Mouse (Mus musculus) left cerebral cortex, postnatal 36 days (tissue): ENCODE results near the gene Ppp1r16b. TPM values are rescaled to one million over a fixed set of nuclear protein-coding genes. Genes with fewer than 3 reads are reported as not detected.

Experiments
- DNase-seq, 2 experiments: peaks; one replicate each; pipeline ENCODE4 v3.0.0; 2021 to 2022; ENCODE audit warnings: low spot score in 2 of 2, mixed read lengths in 1 of 2
- intact Hi-C: fragments of 180-260 bp; cut with DNase I; formaldehyde crosslinking; loops from one replicate; pipeline ENCODE4 v1.15.1; 2025
- total RNA-seq, 2 experiments: library from RNA; stranded (reverse); gene quantifications; 2 replicates each; pipeline ENCODE4 v1.2.3; 2021

Gene Ppp1r16b
- total RNA-seq, 2 experiments from 2014 or later, result 125 to 129 TPM

DNA sequence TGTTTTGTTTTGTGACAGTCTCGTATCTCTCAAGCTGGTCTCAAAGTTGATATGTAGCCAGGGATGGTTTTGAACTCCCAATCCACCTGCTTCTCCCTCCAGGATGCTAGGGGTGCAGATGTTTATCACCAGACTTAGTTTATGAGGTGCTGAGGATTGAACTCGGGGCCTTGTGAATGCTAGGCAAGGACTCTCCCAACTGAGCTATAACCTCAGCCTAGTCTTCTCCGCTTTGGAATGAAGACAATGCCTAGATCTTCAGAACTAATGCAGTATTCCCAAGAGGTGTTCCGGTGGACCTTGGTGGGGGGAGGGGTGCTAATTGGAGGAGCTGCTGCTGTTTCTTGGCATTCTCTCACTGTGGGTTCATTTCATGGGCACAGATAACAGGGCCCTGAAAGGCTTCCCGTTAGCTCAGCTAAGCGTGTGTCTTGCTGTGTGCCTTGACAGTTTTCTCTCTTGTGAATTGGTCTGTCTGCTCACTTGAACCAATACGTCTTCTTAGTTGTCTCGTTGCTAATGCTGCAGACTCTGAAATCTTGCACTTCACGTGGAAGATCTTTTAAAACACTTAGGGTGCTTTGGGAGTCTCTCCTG lies 19.1 kb downstream of the Ppp1r16b start:
- no peak for DNase-seq
- intact Hi-C loops, result no loop called here

DNA sequence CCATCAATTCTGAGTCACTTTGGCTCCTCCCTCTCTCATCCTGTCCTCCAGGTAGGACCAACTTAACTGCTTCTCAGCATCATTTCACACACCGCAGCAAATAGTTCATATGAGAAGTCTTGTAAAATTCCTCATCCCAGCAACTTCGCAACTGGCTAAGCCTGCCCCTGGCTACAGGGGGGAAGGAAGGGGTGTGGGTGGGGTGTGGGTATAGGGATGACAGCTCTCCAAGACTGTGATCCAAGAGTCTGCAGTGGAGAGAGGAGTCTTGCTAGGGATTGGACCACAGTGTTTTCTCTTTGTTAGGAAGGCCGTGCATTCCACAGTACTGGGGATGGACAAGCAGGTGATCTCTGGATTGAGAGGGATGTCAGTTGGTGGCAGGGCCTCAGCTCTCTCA lies 19.7 kb downstream of the Ppp1r16b start:
- intact Hi-C loops, result loop anchor here (5.0 kb wide), 1 partner anchor 37 kb away; no protein-coding TSS in a partner anchor
- DNase-seq, result no peak

DNA sequence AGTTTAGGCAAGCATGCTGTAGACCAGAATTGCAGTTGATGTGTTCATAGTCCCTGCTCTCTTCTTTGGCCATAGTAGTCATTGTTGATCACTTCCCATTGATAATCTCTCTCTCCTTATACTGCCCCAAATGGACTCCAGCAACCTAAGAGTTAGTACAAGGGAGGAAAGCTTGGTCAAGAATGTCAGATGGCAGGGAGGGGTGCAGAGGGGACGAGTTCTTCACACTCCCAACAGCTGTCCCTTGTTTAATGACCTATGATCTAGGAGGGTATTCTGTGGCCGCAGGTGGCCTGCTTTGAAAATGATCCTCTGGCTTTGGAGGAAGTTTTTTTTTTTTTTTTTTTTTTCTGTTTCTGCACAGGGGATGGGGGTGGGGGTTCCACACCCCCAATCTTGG lies 21.2 kb downstream of the Ppp1r16b start:
- intact Hi-C loops, result loop anchor here (5.0 kb wide), 1 partner anchor 36 kb away; no protein-coding TSS in a partner anchor
- no peak for DNase-seq

DNA sequence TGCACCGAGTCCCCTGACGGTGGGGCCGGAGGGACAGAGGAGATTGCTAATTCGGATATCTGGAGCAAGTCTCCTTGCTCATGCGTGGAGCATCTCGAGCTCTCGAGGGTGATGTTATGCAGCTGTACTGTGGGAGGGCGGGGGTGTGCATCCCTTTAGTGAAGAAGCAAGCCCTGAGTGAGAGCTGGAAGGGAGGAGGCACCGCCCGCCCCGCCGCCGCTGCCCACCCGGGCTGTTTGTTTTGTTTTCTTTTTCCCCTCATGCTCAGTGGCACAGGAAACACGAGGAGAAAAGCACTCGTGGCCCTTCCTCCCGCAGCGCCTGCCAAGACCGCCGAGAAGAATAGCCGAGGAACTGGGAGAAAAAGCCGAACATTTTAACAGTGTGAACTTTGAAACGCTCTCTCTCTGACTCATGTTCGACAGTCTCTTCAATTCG lies 22.6 kb downstream of the Ppp1r16b start:
- intact Hi-C loops, result loop anchor here (2.0 to 5.0 kb wide), 2 partner anchors 19 to 34 kb away; no protein-coding TSS in a partner anchor
- DNase-seq, result peak; percentile 80 to 82

DNA sequence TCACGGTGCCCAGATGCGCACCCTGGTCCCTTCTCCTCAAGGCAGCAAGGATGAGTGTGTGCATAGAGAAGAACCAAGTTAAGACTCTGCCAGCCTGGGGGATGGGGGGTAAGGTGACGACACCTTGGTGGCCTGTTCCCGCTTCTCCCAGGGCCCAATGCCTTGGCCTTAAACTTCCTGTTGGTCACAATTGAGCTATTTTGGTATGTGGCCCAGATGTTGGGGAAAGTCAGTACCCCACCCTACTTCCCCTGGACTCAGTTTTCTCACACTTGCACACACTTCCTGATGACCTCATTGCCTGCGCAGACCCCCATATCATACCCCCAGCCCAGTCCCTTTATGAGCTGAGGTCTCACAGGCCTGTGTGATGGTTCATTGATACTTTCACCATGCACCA lies 23.9 kb downstream of the Ppp1r16b start:
- intact Hi-C loops, result loop anchor here (2.0 to 5.0 kb wide), 2 partner anchors 20 to 33 kb away; no protein-coding TSS in a partner anchor
- DNase-seq, result no peak

DNA sequence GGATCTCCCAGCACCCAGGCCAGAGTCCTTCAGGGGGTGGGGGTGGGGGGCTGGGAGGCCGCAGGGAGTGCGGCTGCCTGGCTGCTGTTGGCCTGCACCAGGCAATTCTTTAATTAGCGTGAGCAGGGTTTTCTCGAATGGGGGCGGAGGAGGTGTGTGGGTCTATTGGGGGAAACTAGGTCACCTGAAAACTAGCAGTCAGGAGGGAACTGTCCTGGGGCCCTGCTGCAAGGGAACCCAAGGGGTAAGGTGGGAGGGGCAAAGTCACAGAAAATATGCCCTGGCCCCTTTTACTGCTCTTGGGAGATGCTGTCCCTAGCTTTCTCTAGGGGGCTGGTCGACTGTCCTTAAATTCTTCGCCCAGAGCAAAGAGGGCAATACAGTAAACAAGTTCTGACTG lies 24.4 kb downstream of the Ppp1r16b start:
- no peak for DNase-seq
- intact Hi-C loops, result loop anchor here (2.0 to 5.0 kb wide), 2 partner anchors 21 to 33 kb away; no protein-coding TSS in a partner anchor

DNA sequence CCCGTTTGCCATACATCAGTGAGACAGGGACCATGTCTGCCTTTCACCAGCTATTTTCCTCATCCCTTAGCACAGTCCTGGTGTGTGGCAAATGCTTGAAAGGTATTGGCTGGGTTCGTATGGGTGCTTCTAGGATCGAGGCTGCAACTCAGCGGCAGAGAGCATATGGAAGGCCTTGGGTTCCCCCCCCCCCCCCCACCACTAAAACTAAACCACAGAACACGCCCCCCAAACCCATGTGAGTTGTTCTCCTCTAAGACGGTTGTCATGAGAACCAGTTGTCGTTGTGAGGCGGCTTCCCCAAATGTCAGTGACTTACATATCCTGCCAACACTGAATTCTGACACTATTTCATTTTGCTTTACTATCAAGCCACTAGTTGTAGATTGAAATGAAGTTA lies 24.9 kb downstream of the Ppp1r16b start:
- DNase-seq, result no peak

DNA sequence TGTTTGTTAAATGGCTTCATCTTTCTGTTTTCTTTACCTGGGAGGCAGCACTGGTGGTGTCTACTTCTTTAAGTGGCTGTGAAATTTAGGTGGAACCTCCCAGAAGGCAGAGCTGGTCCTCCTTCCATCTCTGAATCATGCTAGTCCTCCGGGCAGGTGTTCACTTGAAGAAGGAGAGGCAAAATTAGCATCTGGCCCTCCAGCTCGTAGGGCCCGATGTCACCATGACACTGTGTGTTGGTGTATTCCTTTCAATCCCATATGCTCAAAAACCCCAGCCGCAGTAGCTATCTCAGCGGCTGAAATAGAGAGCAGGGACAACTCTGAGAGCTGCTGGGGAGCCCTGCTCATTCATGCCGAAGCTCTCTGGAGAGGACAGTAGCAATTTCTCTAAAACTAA lies 27.0 kb downstream of the Ppp1r16b start:
- intact Hi-C loops, result no loop called here
- DNase-seq, result peak in 1 of 2 experiments; percentile 38

More for the DNA sequence above, 24.9 kb downstream of the Ppp1r16b start:
- intact Hi-C loops, result no loop called here

DNA sequence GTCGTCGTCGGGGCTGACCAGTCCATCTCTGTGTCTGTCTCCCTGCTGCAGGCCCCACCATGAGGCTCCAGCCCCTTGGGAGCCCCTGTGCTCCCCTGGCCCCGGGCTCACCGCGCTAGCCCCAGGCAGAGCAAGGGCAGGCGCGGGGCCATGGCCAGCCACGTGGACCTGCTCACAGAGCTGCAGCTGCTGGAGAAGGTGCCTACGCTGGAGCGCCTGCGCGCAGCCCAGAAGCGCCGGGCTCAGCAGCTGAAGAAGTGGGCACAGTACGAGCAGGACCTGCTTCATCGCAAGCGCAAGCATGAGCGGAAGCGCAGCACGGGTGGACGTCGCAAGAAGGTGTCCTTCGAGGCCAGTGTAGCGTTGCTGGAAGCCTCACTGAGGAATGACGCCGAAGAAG lies 30.6 kb downstream of the Ppp1r16b start:
- DNase-seq, result no peak
- intact Hi-C loops, result no loop called here

DNA sequence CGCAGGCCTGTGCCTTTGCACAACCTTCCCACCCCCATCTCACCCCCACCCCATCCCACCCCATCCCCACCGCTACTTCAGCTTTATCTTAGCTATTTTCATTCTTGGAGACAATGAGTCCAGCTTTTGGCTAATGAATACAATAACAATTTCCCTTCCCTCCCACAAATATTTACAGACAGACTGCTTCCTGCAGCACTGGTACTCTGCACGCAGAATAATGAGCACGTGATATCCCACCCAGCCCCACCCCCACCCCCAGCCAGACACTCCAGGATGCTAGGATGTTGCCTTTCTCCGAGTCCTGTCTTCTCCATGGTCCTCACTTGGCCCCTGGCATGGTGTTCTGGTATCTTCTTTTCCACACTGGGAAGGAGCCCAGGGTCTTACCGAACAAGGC lies 31.3 kb downstream of the Ppp1r16b start:
- intact Hi-C loops, result no loop called here
- DNase-seq, result no peak

DNA sequence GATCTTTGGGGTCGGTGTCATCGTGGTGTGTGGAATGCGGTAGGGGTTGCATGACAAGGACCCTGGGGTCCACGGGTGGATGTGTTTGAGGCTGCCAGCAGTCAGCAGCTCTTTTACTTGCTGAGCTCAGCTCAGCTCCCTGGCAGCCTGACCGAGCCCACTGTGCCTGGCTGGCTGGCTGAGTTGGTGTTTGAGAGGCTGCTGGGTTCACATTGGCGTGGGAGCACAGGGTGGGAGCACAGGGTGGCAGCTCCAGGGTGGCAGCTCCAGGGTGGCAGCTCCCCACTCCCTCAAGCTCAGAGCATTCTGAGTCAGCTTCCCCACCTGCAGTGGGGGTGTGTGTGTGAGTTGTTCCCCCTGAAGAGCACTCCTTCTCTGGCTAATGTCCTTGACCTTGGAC lies 34.7 kb downstream of the Ppp1r16b start:
- peak in 1 of 2 experiments; percentile 36 for DNase-seq

DNA sequence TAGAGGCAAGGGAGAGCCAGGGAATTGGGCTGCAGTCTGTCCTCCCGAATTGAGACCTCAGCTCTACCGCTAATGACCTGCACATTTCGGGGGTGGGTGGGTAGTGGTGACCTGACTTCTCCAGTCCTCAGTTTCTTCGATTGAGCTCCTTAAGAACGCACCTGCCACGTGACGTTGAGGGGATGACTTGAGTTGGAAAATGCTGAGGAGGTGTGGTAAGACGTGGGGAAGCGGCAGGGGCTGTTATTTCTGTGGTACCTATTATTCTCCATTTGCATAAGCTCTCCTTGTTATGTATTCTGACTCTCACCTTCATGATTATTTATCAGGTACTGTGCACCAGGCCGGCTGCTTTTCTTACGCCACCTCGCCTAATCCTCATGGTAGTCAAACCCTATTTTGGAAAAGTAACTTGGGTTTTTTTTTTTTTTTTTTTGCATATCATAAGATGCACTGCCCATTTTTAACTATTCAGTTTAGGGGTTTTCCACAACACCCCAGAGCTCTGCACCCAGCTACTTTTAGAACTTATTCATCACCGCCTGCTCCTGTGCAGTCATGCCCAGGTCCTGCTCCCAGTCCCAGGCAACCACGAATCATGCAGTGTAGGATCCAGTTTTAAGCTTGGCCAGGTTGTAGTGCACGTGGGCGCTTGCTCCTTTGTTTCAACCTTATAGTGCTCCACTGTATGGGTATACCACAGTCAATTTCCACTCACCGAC lies 35.5 kb downstream of the Ppp1r16b start:
- intact Hi-C loops, result no loop called here
- no peak for DNase-seq

More for the DNA sequence above, 34.7 kb downstream of the Ppp1r16b start:
- intact Hi-C loops, result no loop called here

DNA sequence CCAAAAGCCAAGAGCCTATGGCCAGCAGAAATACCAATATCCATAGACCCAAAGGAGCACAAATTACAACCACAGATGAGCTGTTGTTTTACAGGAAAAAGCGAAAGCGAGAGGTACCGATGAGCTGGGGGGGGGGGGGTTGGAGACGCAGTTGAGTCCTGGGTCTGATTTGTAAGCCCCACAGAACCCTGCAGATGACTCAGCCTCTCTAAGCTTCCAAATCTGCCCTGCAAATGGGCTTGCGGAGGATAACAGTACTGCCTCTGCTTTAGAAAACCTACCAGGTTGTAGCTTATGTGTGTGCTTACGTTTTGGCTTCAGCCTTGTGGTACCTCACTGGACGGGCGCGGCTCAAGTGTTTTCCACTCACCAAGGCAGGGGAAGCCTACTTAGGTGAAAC lies 36.3 kb downstream of the Ppp1r16b start:
- no peak for DNase-seq
- intact Hi-C loops, result no loop called here

DNA sequence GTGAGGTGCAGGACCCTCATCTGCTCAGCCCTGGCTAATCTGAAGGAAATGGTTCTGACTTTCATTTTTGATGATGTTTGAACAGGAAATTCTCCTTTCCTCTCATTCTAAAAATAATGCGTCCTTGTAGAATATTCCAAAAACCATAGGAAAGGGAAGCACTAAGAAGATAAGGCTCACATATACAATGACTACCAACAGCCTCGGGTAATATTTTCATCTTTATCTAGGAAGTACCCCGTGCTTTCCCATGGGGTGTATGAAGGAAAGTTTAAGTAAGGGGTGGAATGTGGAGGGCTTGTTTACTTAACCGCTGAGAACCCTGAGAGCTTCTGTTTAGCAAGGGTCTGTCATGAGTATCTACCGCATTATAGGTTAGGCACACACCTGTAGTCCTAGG lies 37.0 kb downstream of the Ppp1r16b start:
- intact Hi-C loops, result no loop called here
- no peak for DNase-seq

DNA sequence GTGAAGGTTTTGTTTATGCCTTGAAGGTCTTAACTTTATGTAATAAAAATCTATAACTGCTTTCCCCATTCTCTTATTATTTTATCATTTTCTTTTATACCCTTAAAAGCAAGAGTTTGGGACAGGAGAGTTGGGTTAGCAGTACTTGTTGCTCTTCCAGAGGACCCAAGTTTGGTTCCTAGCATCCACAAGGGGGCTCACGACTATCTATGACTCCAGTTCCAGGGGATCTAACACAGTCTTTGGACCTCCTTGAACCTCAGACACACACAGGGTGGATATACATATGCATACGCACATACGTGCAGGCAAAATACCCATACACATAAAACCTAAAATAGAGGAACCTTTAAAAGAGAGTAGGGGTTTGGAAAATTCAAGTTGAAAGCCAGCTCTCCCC lies 39.5 kb downstream of the Ppp1r16b start:
- intact Hi-C loops, result loop anchor here (5.0 kb wide), 1 partner anchor 37 kb away; the partner anchor contains the start of gene Ppp1r16b
- no peak for DNase-seq

DNA sequence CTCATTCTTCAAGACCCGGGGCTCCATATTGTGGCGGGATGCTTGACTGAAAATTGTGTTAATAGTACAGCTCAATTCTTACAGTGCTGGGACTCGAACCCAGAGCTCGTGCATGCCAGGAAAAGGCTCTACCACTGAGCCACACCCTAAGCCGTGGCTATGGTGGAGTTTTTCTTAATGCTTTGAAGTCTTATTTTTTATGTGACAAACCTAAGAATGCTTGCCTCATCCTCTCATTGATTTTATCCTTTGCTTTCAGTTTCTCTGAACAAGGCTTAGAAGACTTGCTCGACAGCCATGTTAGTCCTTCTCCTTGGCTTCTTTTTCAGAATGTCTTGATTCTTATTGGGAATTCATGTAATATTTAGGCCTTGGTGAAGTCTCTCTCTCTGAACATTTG lies 40.3 kb downstream of the Ppp1r16b start:
- intact Hi-C loops, result loop anchor here (5.0 kb wide), 1 partner anchor 38 kb away; the partner anchor contains the start of gene Ppp1r16b
- no peak for DNase-seq

DNA sequence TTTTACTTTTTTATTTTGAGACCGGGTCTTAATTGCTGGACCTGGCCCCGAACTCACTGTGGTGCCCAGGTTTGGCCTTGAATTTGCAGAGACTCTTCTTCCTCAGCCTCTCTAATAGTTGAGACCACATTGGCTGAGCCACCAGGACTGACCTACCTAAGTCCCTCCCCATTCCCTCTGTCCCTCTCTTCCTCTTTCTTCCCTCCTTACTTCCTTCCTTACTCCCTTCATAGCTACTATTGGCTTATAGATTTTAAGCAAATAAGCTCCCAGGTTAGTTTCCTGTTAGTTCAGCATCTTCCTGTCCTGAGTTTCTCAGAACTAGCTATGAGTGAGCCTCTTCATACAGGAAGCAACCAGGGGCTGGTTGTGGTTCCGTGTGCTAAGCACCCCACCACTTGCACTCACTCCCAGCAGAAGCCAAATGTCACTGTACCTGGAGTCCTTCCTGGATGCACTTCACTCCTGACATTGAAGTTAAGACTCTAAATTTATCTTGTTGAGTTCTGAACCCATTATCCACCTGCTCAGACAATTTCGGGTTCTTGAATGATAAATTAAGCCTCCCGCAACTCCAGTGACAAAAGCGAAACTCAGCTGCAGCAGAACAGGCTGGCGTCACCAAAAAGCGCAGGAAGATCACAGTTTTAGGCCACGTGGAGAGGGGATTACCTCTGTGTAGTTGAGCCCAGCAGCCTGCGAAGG lies 41.7 kb downstream of the Ppp1r16b start:
- intact Hi-C loops, result loop anchor here (5.0 kb wide), 1 partner anchor 40 kb away; the partner anchor contains the start of gene Ppp1r16b

DNA sequence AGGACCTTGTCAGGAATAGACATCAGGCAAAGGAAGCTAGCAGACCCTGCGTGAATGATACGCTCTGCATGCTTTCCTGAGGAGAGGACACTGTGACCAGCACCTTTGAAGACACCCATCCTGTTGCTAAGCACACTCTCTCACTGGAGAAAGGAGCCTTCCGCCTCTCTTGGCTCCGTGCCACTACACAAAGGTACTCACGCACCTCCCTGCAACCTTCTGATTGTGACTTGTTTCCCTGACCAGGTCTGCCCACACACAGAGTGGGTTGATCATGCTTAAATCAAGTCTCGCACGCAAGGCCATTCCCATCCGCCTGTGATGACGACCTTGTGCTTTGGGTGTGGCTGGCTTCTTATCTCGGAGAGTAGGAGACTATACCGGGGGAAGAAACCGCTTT lies 42.9 kb downstream of the Ppp1r16b start:
- intact Hi-C loops, result loop anchor here (5.0 kb wide), 1 partner anchor 41 kb away; the partner anchor contains the start of gene Ppp1r16b
- no peak for DNase-seq

More for the DNA sequence above, 41.7 kb downstream of the Ppp1r16b start:
- no peak for DNase-seq

DNA sequence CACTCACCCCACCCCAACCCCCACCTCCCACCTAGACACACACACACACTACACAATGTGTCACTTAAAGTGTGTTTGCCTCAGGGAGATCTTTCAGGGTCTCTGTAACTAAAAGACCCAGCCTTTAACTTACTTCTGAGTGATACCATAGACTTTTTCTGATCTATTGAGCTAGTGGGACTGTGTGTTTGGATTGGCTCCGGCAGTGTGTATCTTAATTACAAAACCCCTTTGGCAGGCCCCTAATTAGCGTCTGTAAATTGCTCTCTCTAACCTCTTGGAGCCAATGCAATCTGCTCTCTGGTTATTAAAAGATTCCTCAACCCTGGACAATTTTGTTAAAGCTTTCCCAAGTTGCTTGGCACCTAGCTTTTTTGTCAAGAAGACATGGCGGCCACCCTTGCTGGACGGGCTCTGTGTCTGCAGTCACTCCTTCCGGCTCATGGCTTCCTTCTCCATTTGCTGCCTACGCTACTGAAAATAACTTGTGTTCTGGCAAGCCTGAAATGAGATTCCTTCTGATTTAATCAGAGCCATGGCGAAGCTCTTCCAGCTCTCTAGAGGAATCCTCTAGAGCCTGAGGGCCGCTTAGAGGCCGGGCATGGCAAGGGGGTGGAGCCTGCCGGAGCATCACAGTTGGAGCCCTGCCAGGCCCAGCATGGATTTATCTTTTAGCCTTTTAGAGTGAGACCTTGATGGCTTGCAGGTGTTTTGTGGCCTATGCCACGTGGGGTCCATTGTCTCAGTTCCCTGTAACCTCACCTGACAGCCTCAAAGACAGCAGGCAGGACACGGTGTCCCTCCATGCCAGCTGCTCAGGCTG lies 46.9 kb downstream of the Ppp1r16b start:
- intact Hi-C loops, result no loop called here
- DNase-seq, result peak; percentile 59 to 70
